Mouse (Mus musculus) small intestine, adult 2 months (tissue): ENCODE results near the gene Gm20388.

Experiments used
- CTCF ChIP-seq: fragments of 200-500 bp; IDR thresholded peaks from 2 replicates; pipeline ENCODE4 v1.5.1; 2012; ENCODE audit warnings: low read depth, mild to moderate bottlenecking, control low read depth, inconsistent platforms, low read length, moderate library complexity, mixed read lengths; ENCODE audit not compliant: insufficient replicate concordance, insufficient read length; ENCODE audit errors: extremely low read depth
- POLR2A ChIP-seq: fragments of 200-500 bp; IDR thresholded peaks from 2 replicates; pipeline ENCODE4 v1.6.1; 2012; ENCODE audit warnings: low read depth, mild to moderate bottlenecking, control low read depth, inconsistent platforms, low read length, moderate library complexity

DNA sequence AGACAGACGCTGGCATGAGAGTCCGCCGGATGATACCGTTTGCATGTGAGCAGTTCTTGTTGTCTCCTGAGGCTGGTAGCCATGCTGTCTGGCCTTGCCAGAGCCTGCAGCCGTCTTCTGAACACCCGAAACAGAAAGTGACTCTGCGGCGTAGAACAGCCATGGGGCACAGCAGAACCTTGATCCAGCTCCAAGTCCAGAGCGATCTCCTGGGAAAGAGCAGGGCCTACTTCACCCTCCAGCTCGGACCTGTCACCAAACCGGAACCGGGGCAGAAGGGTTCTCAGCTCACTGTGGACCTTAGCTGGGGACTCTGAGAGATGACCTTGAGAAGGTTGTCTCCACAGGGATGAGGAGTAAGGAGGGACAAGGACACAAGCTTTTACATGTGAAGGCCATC is 3364.5 kb downstream of the Gm20388 start:
- no peak for TF ChIP-seq CTCF
- TF ChIP-seq POLR2A: no peak
